Mouse (Mus musculus) hindlimb bud, embryonic 11.5 days (tissue): ENCODE data around the gene Sec22b.
A peak's percentile ranks its signal among the peaks of the same experiment; 100 is the strongest.

Source experiments
- DNase-seq: peaks from one replicate; pipeline ENCODE4 v3.0.0-alpha.2; 2012; ENCODE audit warnings: low read depth, low spot score; ENCODE audit errors: extremely low spot score

Gene Sec22b

GRCm38 (mm10) chr3:97900516-97901490 is at the start of gene Sec22b:
Gene Sec22b, plus strand, starts transcription at chr3:97901190.
- DNase-seq: peak; percentile 80

- DNase-seq: no peak
Measured at GRCm38 (mm10) chr3:97851803-97852202, 49.2 kb upstream of the Sec22b start.

- no peak for DNase-seq
Measured at GRCm38 (mm10) chr3:97854575-97855384, 46.2 kb upstream of the Sec22b start.

- no peak for DNase-seq
Measured at GRCm38 (mm10) chr3:97859400-97859799, 41.6 kb upstream of the Sec22b start.

- no peak for DNase-seq
Measured at GRCm38 (mm10) chr3:97860820-97861451, 40.1 kb upstream of the Sec22b start.

GRCm38 (mm10) chr3:97866696-97867095 is 34.3 kb upstream of the Sec22b start:
- DNase-seq: no peak

- no peak for DNase-seq
Measured at GRCm38 (mm10) chr3:97867221-97868023, 33.6 kb upstream of the Sec22b start.

- DNase-seq: no peak
Measured at GRCm38 (mm10) chr3:97868024-97868689, 32.8 kb upstream of the Sec22b start.

- no peak for DNase-seq
Measured at GRCm38 (mm10) chr3:97868733-97869132, 32.3 kb upstream of the Sec22b start.

GRCm38 (mm10) chr3:97869730-97870129 is 31.3 kb upstream of the Sec22b start:
- DNase-seq: no peak

GRCm38 (mm10) chr3:97874777-97875176 is 26.2 kb upstream of the Sec22b start:
- DNase-seq: no peak

- DNase-seq: no peak
Measured at GRCm38 (mm10) chr3:97876259-97876658, 24.7 kb upstream of the Sec22b start.

- no peak for DNase-seq
Measured at GRCm38 (mm10) chr3:97879222-97879621, 21.8 kb upstream of the Sec22b start.

- no peak for DNase-seq
Measured at GRCm38 (mm10) chr3:97881576-97881975, 19.4 kb upstream of the Sec22b start.

GRCm38 (mm10) chr3:97887785-97888167 is 13.2 kb upstream of the Sec22b start:
- no peak for DNase-seq

- no peak for DNase-seq
Measured at GRCm38 (mm10) chr3:97888168-97888901, 12.7 kb upstream of the Sec22b start, which contains the start of gene Pde4dip. Gene Pde4dip, minus strand, starts transcription at chr3:97888707.

GRCm38 (mm10) chr3:97890205-97890604 is 10.8 kb upstream of the Sec22b start:
- no peak for DNase-seq

GRCm38 (mm10) chr3:97894695-97895094 is 6.3 kb upstream of the Sec22b start:
- no peak for DNase-seq

GRCm38 (mm10) chr3:97898381-97898780 is 2.6 kb upstream of the Sec22b start:
- DNase-seq: no peak
